Mouse (Mus musculus): ENCODE measurements around the gene Kmt2e. TPM values are rescaled to one million over a fixed set of nuclear protein-coding genes. Genes with fewer than 3 reads are reported as not detected.

The Kmt2e gene
- polyA plus RNA-seq, 1 experiment from 2014 or later = 45.4 TPM

DNA sequence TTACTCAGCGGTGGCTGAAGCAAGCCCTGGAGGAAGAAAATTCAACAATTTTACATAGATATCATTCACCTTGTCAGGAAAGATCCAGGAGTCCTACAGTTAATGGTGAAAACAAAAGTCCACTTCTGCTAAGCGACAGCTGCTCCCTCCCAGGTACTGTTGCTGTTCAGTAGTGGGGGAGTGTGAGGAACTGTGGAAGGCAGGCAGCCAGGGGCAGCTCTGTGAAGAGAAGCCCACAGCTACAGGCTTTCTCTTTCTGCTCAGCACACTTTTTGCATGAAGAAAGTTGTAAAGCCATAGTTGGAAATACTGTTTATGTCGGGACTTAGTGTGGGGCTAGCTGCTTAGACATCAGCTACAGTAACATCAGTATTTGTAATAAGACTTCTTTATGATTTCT lies 62.2 kb downstream of the Kmt2e start:
- ATAC-seq = no peak

DNA sequence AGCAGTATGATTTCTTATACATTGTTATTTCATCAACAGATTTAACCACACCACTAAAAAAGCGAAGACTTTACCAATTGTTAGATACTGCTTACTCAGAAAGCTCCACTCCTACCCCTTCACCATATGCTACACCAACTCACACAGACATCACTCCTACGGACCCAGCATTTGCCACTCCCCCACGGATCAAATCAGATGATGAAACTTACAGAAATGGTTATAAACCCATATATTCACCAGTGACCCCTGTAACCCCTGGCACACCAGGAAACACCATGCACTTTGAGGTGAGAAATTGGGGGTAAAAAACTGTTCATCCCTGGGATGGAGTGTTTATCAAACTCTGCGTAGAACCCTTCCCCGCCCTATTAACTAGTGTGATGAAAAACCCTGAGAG lies 62.7 kb downstream of the Kmt2e start:
- no peak overlapping the region for H3K9ac ChIP-seq
- ATAC-seq = no peak

More for the DNA sequence above, 62.2 kb downstream of the Kmt2e start:
- no peak overlapping the region for H3K4me3 ChIP-seq
- no peaks in the 10 kb centered on the region for H3K9me3 ChIP-seq (replicated peaks)
- H3K27ac ChIP-seq = no peak overlapping the region
- H3K4me1 ChIP-seq = no peaks in the 10 kb centered on the region
- H3K4me2 ChIP-seq = no peak overlapping the region
- H3K36me3 ChIP-seq = peaks cover 88% of the 10 kb centered on the region
- 93% methylated on average over 3 of the region's 3 CpGs for WGBS (ENCODE audit: insufficient replicate concordance)
- H3K9ac ChIP-seq = no peak overlapping the region
- H3K27me3 ChIP-seq (replicated peaks) = no peaks in the 10 kb centered on the region

DNA sequence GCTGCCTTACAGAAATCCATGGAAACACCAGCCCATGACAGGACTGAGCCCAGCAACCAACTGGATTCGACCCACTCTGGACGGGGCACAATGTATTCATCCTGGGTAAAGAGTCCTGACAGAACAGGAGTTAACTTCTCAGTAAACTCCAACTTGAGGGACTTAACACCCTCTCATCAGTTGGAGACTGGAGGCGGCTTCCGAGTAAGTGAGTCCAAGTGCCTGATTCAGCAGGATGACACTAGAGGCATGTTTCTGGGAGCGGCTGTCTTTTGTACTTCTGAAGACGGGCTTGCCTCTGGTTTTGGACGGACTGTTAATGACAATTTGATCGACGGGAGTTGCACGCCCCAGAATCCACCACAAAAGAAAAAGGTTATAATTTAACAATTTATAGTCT lies 63.7 kb downstream of the Kmt2e start:
- H3K4me3 ChIP-seq = no peak overlapping the region
- H3K9me3 ChIP-seq (replicated peaks) = no peaks in the 10 kb centered on the region
- peaks cover 90% of the 10 kb centered on the region for H3K36me3 ChIP-seq
- H3K9ac ChIP-seq = no peak overlapping the region
- no peaks in the 10 kb centered on the region for H3K27me3 ChIP-seq (replicated peaks)
- no peak for ATAC-seq
- no peak overlapping the region for H3K4me2 ChIP-seq
- no peaks in the 10 kb centered on the region for H3K4me1 ChIP-seq
- H3K27ac ChIP-seq = no peak overlapping the region
- 91% methylated on average over 10 of the region's 10 CpGs for WGBS (ENCODE audit: insufficient replicate concordance)

More for the DNA sequence above, 62.7 kb downstream of the Kmt2e start:
- Histone ChIP-seq H3K4me1 (no peaks in the 10 kb centered on the region), H3K36me3 (peaks cover 90% of the 10 kb centered on the region), H3K27ac (no peak overlapping the region), H3K4me2 (no peak overlapping the region), H3K27me3 (replicated peaks) (no peaks in the 10 kb centered on the region), H3K4me3 (no peak overlapping the region), H3K9me3 (replicated peaks) (no peaks in the 10 kb centered on the region)
- 89% methylated on average over 5 of the region's 5 CpGs for WGBS (ENCODE audit: insufficient replicate concordance)

DNA sequence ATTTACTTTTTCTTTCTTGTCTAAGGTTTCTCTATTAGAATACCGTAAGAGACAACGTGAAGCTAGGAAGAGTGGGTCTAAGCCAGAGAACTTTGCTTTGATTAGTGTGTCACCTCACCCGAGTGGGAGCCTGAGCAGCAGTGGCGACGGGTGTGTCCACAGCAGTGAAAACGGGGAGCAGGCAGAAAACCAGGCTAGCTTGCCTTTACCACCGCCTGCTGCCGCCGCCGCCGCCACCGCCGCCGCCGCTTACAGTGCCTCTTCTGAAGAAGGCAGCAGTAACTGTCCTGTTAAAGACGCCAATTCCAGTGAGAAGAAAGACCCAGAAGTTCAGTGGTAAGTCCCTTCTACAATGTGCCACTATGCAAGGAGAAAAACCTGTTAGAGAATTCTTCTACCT lies 65.0 kb downstream of the Kmt2e start:
- WGBS (ENCODE audit: insufficient replicate concordance) = 90% methylated on average over 16 of the region's 16 CpGs
- ATAC-seq = no peak
- H3K36me3 ChIP-seq = peaks cover 84% of the 10 kb centered on the region

DNA sequence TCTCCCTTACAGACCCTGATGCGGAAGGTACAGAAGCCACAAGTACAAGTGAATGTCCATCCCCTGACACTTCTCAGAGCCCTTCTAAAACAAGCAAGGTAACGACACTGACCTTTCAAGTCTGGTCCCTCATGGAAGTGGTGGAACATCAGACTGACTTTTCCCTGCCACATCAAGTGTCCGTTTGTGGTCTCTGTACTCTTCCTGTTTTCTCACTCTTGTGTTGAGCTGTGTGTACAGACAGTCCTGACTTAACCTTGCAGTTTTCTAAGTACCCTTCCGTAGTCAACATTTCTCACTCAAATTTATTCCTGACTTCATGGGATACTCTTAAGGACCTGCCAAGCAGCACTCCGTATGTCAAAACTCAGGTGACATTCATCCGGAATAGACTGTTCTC lies 66.5 kb downstream of the Kmt2e start:
- Histone ChIP-seq H3K4me1 (no peaks in the 10 kb centered on the region), H3K27me3 (replicated peaks) (no peaks in the 10 kb centered on the region), H3K9ac (no peak overlapping the region), H3K36me3 (peaks cover 86% of the 10 kb centered on the region), H3K4me3 (no peak overlapping the region), H3K9me3 (replicated peaks) (no peaks in the 10 kb centered on the region), H3K27ac (no peak overlapping the region), H3K4me2 (no peak overlapping the region)
- WGBS (ENCODE audit: insufficient replicate concordance) = 78% methylated on average over 6 of the region's 6 CpGs
- no peak for ATAC-seq

More for the DNA sequence above, 65.0 kb downstream of the Kmt2e start:
- Histone ChIP-seq H3K9ac (no peak overlapping the region), H3K4me3 (no peak overlapping the region), H3K9me3 (replicated peaks) (no peaks in the 10 kb centered on the region), H3K27ac (no peak overlapping the region), H3K4me1 (no peaks in the 10 kb centered on the region), H3K27me3 (replicated peaks) (no peaks in the 10 kb centered on the region), H3K4me2 (no peak overlapping the region)

DNA sequence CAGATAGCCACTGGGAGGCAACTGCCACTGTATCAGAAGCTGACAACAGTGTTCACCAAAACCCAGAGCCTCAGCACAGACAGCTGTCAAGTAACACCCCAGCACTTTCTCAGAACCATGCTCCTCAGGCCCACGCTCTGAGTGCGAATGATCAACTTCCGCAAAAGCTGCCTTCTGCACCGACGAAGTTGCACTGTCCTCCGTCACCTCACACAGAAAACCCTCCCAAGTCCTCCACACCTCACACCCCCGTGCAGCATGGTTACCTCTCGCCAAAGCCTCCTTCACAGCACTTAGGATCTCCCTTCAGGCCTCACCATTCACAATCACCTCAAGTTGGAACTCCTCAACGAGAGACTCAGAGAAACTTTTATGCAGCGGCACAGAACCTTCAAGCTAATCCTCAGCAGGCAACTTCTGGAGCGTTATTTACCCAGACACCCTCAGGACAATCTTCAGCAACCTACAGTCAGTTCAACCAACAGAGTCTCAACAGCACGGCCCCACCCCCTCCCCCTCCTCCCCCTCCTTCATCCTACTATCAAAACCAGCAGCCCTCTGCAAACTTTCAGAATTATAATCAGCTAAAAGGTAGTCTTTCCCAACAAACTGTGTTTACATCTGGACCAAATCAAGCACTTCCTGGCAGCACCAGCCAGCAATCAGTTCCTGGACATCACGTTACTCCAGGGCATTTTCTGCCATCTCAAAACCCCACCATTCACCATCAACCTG lies 67.5 kb downstream of the Kmt2e start:
- no peak overlapping the region for H3K4me2 ChIP-seq
- H3K36me3 ChIP-seq = peaks cover 76% of the 10 kb centered on the region
- 83% methylated on average over 13 of the region's 13 CpGs for WGBS (ENCODE audit: insufficient replicate concordance)

DNA sequence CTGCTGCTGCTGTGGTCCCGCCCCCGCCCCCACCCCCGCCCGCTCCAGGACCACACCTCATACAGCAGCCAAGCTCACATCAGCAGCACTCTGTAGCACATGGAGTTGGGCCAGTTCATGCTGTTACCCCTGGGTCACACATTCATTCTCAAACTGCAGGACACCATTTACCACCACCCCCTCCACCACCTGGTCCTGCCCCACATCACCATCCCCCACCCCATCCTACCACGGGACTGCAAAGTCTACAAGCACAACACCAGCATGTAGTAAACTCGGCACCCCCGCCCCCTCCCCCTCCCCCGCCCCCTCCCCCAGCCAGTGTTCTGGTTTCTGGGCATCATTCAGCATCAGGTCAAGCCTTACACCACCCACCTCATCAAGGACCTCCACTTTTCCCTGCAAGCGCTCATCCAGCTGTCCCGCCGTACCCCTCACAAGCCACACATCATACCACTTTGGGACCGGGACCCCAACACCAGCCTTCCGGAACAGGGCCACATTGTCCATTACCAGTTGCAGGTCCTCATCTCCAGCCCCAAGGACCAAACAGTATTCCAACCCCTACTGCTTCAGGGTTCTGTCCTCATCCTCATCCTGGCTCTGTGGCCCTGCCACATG lies 68.2 kb downstream of the Kmt2e start:
- peak; percentile 35 for ATAC-seq
- Histone ChIP-seq H3K36me3 (peaks cover 71% of the 10 kb centered on the region), H3K9me3 (replicated peaks) (no peaks in the 10 kb centered on the region), H3K27me3 (replicated peaks) (no peaks in the 10 kb centered on the region), H3K27ac (no peak overlapping the region), H3K4me1 (no peaks in the 10 kb centered on the region), H3K9ac (no peak overlapping the region), H3K4me3 (no peak overlapping the region), H3K4me2 (no peak overlapping the region)
- 86% methylated on average over 13 of the region's 13 CpGs for WGBS (ENCODE audit: insufficient replicate concordance)

More for the DNA sequence above, 67.5 kb downstream of the Kmt2e start:
- no peaks in the 10 kb centered on the region for H3K9me3 ChIP-seq (replicated peaks)
- H3K27me3 ChIP-seq (replicated peaks) = no peaks in the 10 kb centered on the region
- 0 out of 2 replicates have a peak, but pooled peaks have one; percentile 5 for ATAC-seq
- no peaks in the 10 kb centered on the region for H3K4me1 ChIP-seq
- H3K9ac ChIP-seq = no peak overlapping the region
- no peak overlapping the region for H3K27ac ChIP-seq
- H3K4me3 ChIP-seq = no peak overlapping the region

DNA sequence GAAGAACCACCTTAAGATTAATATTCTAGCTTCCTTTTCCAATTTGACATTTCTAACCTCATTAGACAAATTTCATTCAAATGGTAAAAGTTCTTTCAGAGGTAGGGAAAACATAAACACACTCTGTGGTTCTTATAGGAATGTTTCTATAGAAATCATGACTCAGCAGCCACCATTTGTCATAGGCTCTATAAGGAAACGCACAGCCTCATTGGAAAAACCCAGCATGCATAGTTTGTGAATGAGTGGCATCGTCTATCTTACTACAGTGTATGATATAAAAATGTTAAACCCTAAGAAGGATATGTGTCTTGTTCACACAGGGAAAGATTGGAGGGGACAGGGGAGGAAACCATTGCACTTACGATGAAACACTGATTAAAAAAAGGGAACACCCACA lies 71.3 kb downstream of the Kmt2e start:
- WGBS (ENCODE audit: insufficient replicate concordance) = 81% methylated on average over 3 of the region's 3 CpGs
- H3K9me3 ChIP-seq (replicated peaks) = no peaks in the 10 kb centered on the region
- no peak overlapping the region for H3K4me3 ChIP-seq
- peaks cover 43% of the 10 kb centered on the region for H3K36me3 ChIP-seq
- H3K4me2 ChIP-seq = no peak overlapping the region
- no peaks in the 10 kb centered on the region for H3K27me3 ChIP-seq (replicated peaks)
- no peaks in the 10 kb centered on the region for H3K4me1 ChIP-seq
- no peak for ATAC-seq
- H3K27ac ChIP-seq = no peak overlapping the region
- no peak overlapping the region for H3K9ac ChIP-seq

DNA sequence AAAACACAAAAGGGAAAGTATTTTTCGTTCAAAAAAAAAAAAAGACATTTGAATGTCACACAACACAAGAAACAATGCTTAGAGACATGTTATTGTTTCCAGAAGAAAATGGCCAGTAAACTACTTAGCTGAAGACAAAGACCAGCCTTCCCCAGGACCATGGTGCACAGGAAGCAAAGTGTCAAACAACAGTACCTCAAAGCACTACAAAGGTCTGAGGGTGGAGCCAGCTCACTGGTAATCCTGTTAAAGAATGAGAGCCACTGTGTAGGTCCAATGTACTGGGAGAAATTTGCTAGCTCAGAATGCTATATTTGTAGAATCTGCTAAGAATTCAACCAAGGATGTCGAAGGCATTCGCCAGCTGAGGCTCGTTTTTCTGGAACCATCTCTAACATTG lies 73.0 kb downstream of the Kmt2e start:
- H3K9ac ChIP-seq = no peak overlapping the region
- H3K4me2 ChIP-seq = no peak overlapping the region
- no peak overlapping the region for H3K4me3 ChIP-seq
- H3K36me3 ChIP-seq = peaks cover 26% of the 10 kb centered on the region
- no peaks in the 10 kb centered on the region for H3K27me3 ChIP-seq (replicated peaks)
- H3K9me3 ChIP-seq (replicated peaks) = no peaks in the 10 kb centered on the region
- 78% methylated on average over 4 of the region's 4 CpGs for WGBS (ENCODE audit: insufficient replicate concordance)
- ATAC-seq = no peak
- H3K27ac ChIP-seq = no peak overlapping the region
- H3K4me1 ChIP-seq = no peaks in the 10 kb centered on the region

DNA sequence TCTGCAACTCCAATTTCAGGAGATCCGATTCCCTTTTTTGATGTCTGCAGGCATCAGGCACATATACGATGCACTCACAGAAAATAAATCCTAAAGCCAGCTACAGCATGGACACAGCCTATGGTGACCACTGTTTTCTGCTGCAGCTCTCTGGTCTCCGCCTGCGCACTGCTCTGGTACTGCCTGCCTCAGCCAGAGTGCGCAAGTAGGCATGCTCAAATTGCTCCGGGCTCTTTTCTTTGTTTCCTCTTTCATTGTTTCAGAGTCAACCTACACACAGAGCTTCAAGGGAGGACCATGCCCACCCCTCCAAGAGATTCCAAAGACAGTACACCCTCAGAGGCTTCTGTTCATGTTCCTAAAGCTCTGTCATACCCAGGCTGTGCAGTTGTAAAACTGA lies 74.4 kb downstream of the Kmt2e start:
- 85% methylated on average over 6 of the region's 6 CpGs for WGBS (ENCODE audit: insufficient replicate concordance)
- no peak overlapping the region for H3K27ac ChIP-seq
- no peaks in the 10 kb centered on the region for H3K9me3 ChIP-seq (replicated peaks)
- no peaks in the 10 kb centered on the region for H3K27me3 ChIP-seq (replicated peaks)
- no peak overlapping the region for H3K4me2 ChIP-seq
- no peak overlapping the region for H3K9ac ChIP-seq
- no peaks in the 10 kb centered on the region for H3K4me1 ChIP-seq
- ATAC-seq = no peak
- peaks cover 28% of the 10 kb centered on the region for H3K36me3 ChIP-seq
- no peak overlapping the region for H3K4me3 ChIP-seq

DNA sequence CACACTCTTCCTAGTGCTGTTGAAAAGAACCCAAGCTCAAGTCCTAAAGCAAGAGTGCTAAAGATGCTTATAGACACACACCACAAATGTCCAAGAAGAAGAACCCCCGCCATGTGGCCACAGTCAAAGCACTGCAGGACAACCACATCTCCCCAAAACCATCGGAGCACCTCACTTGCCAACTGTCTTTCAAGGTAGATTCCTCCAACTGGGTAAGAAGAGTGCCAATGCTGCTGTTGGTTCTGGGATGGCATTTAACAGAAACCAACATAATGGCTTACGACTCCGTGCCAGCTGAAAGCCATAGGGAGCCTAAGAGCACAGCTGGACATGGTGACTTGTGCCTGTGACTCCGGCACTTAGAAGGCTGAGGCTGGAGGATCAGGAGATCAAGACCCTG lies 77.2 kb downstream of the Kmt2e start:
- no peak overlapping the region for H3K4me2 ChIP-seq
- H3K9me3 ChIP-seq (replicated peaks) = no peaks in the 10 kb centered on the region
- H3K4me1 ChIP-seq = no peaks in the 10 kb centered on the region
- no peak for ATAC-seq
- peaks cover 35% of the 10 kb centered on the region for H3K36me3 ChIP-seq
- H3K9ac ChIP-seq = no peak overlapping the region
- no peak overlapping the region for H3K27ac ChIP-seq
- H3K27me3 ChIP-seq (replicated peaks) = no peaks in the 10 kb centered on the region
- no peak overlapping the region for H3K4me3 ChIP-seq
- 78% methylated on average over 5 of the region's 5 CpGs for WGBS (ENCODE audit: insufficient replicate concordance)

DNA sequence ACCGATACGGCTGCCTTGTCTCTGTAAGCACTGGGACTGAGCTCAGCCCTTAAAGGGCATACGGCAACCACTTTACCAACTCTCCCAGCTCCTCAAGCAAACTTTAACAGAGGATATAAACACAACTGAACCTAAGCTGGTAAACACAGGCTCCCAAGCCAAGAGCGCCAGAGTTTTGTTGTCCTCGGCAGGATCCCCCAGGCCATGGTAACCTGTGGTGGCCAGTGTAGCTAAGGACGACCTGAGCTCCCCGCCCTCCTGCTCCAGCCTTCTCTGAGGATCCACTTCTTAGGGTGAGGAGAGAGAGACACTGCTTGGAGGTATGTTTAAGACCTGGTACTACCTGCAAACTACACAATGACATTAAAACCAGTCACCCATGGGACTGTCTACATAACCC lies 78.3 kb downstream of the Kmt2e start:
- no peak overlapping the region for H3K27ac ChIP-seq
- 78% methylated on average over 7 of the region's 7 CpGs for WGBS (ENCODE audit: insufficient replicate concordance)
- H3K4me1 ChIP-seq = no peaks in the 10 kb centered on the region
- no peak overlapping the region for H3K4me2 ChIP-seq
- no peak overlapping the region for H3K4me3 ChIP-seq
- ATAC-seq = no peak
- H3K36me3 ChIP-seq = peaks cover 39% of the 10 kb centered on the region
- no peak overlapping the region for H3K9ac ChIP-seq
- no peaks in the 10 kb centered on the region for H3K9me3 ChIP-seq (replicated peaks)
- no peaks in the 10 kb centered on the region for H3K27me3 ChIP-seq (replicated peaks)

Data from liver, embryonic 12.5 days (tissue).